Mouse (Mus musculus): ENCODE data around the gene Aff1. TPM values are rescaled to one million over a fixed set of nuclear protein-coding genes. Genes with fewer than 3 reads are reported as not detected.

The Aff1 gene
- total and polyA plus RNA-seq, 2 experiments from 2014 or later, result 2.6 to 4.0 TPM

GRCm38 (mm10) chr5:103765356-103765755, 73.2 kb downstream of the Aff1 start:
- Histone ChIP-seq H3K4me1 (ENCODE audit: insufficient read depth, low read length) (peaks cover 4% of the 10 kb centered on the region; the same call in 1 of the 2 replicates), H3K9ac (replicated peaks; ENCODE audit: low read length) (no peak overlapping the region), H3K27me3 (ENCODE audit: insufficient read depth, low read length) (no peaks in the 10 kb centered on the region), H3K36me3 (ENCODE audit: insufficient read depth, low read length) (no peaks in the 10 kb centered on the region), H3K4me3 (ENCODE audit: low read length) (no peak overlapping the region), H3K27ac (no peak overlapping the region), H3K4me2 (ENCODE audit: low read depth, low read length) (no peak overlapping the region), H3K9me3 (ENCODE audit: low read length) (no peaks in the 10 kb centered on the region)
- 92% methylated on average over 4 of the region's 4 CpGs for WGBS
- DNase-seq (ENCODE audit: low spot score) (no peak), ATAC-seq (no peak)
- TF ChIP-seq CTCF (IDR thresholded peaks at IDR 0.05; ENCODE audit: low read depth), result no peak

- peak; percentile 37 for TF ChIP-seq CTCF (IDR thresholded peaks at IDR 0.05; ENCODE audit: low read depth)
- no peak overlapping the region for H3K27ac ChIP-seq
- no peak overlapping the region for H3K4me2 ChIP-seq (ENCODE audit: low read depth, low read length)
- no peaks in the 10 kb centered on the region for H3K9me3 ChIP-seq (ENCODE audit: low read length)
- no peaks in the 10 kb centered on the region for H3K27me3 ChIP-seq (ENCODE audit: insufficient read depth, low read length)
- 100% methylated on average over 2 of the region's 2 CpGs for WGBS
- no peak for ATAC-seq
- 0 out of 2 replicates have a peak, but pooled peaks cover under 1% of the 10 kb centered on the region for H3K4me1 ChIP-seq (ENCODE audit: insufficient read depth, low read length)
- no peak for DNase-seq (ENCODE audit: low spot score)
- H3K9ac ChIP-seq (replicated peaks; ENCODE audit: low read length), result no peak overlapping the region
- H3K4me3 ChIP-seq (ENCODE audit: low read length), result no peak overlapping the region
- H3K36me3 ChIP-seq (ENCODE audit: insufficient read depth, low read length), result no peaks in the 10 kb centered on the region
These were observed 73.7 kb downstream of the Aff1 start for GRCm38 (mm10) chr5:103765758-103766431.

GRCm38 (mm10) chr5:103766432-103766815, 74.2 kb downstream of the Aff1 start:
- Histone ChIP-seq H3K4me3 (ENCODE audit: low read length) (no peak overlapping the region), H3K9me3 (ENCODE audit: low read length) (no peaks in the 10 kb centered on the region), H3K36me3 (ENCODE audit: insufficient read depth, low read length) (no peaks in the 10 kb centered on the region), H3K27me3 (ENCODE audit: insufficient read depth, low read length) (no peaks in the 10 kb centered on the region), H3K4me2 (ENCODE audit: low read depth, low read length) (no peak overlapping the region), H3K27ac (no peak overlapping the region), H3K9ac (replicated peaks; ENCODE audit: low read length) (no peak overlapping the region), H3K4me1 (ENCODE audit: insufficient read depth, low read length) (no peaks in the 10 kb centered on the region)
- DNase-seq (ENCODE audit: low spot score) (no peak), ATAC-seq (no peak)
- 96% methylated on average over 4 of the region's 4 CpGs for WGBS
- TF ChIP-seq CTCF (IDR thresholded peaks at IDR 0.05; ENCODE audit: low read depth), result no peak

- TF ChIP-seq CTCF (IDR thresholded peaks at IDR 0.05; ENCODE audit: low read depth), result no peak
- Histone ChIP-seq H3K4me3 (ENCODE audit: low read length) (no peak overlapping the region), H3K9me3 (ENCODE audit: low read length) (no peaks in the 10 kb centered on the region), H3K27me3 (ENCODE audit: insufficient read depth, low read length) (no peaks in the 10 kb centered on the region), H3K27ac (no peak overlapping the region), H3K4me2 (ENCODE audit: low read depth, low read length) (no peak overlapping the region), H3K36me3 (ENCODE audit: insufficient read depth, low read length) (no peaks in the 10 kb centered on the region), H3K4me1 (ENCODE audit: insufficient read depth, low read length) (0 out of 2 replicates have a peak, but pooled peaks cover 6% of the 10 kb centered on the region), H3K9ac (replicated peaks; ENCODE audit: low read length) (no peak overlapping the region)
- 91% methylated on average over 3 of the region's 3 CpGs for WGBS
- ATAC-seq, result no peak
- DNase-seq (ENCODE audit: low spot score), result no peak
These were observed 76.8 kb downstream of the Aff1 start for GRCm38 (mm10) chr5:103768961-103769360.

- Histone ChIP-seq H3K4me1 (ENCODE audit: insufficient read depth, low read length) (0 out of 2 replicates have a peak, but pooled peaks cover 7% of the 10 kb centered on the region), H3K4me3 (ENCODE audit: low read length) (no peak overlapping the region), H3K4me2 (ENCODE audit: low read depth, low read length) (no peak overlapping the region), H3K27ac (no peak overlapping the region), H3K27me3 (ENCODE audit: insufficient read depth, low read length) (no peaks in the 10 kb centered on the region), H3K9ac (replicated peaks; ENCODE audit: low read length) (no peak overlapping the region), H3K9me3 (ENCODE audit: low read length) (no peaks in the 10 kb centered on the region), H3K36me3 (ENCODE audit: insufficient read depth, low read length) (no peaks in the 10 kb centered on the region)
- DNase-seq (ENCODE audit: low spot score), result no peak
- no peak for TF ChIP-seq CTCF (IDR thresholded peaks at IDR 0.05; ENCODE audit: low read depth)
- 96% methylated on average over 9 of the region's 9 CpGs for WGBS
- ATAC-seq, result no peak
These were observed 77.5 kb downstream of the Aff1 start for GRCm38 (mm10) chr5:103769701-103770100.

GRCm38 (mm10) chr5:103770447-103771222, 78.5 kb downstream of the Aff1 start:
- Histone ChIP-seq H3K4me2 (ENCODE audit: low read depth, low read length) (no peak overlapping the region), H3K36me3 (ENCODE audit: insufficient read depth, low read length) (no peaks in the 10 kb centered on the region), H3K27me3 (ENCODE audit: insufficient read depth, low read length) (no peaks in the 10 kb centered on the region), H3K9me3 (ENCODE audit: low read length) (no peaks in the 10 kb centered on the region), H3K9ac (replicated peaks; ENCODE audit: low read length) (no peak overlapping the region), H3K4me1 (ENCODE audit: insufficient read depth, low read length) (0 out of 2 replicates have a peak, but pooled peaks cover 13% of the 10 kb centered on the region), H3K27ac (no peak overlapping the region), H3K4me3 (ENCODE audit: low read length) (no peak overlapping the region)
- 72% methylated on average over 6 of the region's 6 CpGs for WGBS
- no peak for ATAC-seq
- peak; percentile 29; the same call in 1 of the 2 replicates for TF ChIP-seq CTCF (IDR thresholded peaks at IDR 0.05; ENCODE audit: low read depth)
- DNase-seq (ENCODE audit: low spot score), result no peak
